Mouse (Mus musculus): ENCODE results near the gene Rem2. TPM values are rescaled to one million over a fixed set of nuclear protein-coding genes. Genes with fewer than 3 reads are reported as not detected.

Rem2 gene
- polyA plus RNA-seq, 1 experiment from 2014 or later = 4.3 TPM

GRCm38 (mm10) chr14:54474744-54475143 lies 1.2 kb upstream of the Rem2 start:
- H3K9me3 ChIP-seq = no peaks in the 10 kb centered on the region
- H3K4me2 ChIP-seq = no peak overlapping the region
- 79% methylated on average over 5 of the region's 5 CpGs for WGBS
- H3K36me3 ChIP-seq = peaks cover 17% of the 10 kb centered on the region
- H3K27ac ChIP-seq = no peak overlapping the region
- no peak overlapping the region for H3K4me3 ChIP-seq (replicated peaks)
- ATAC-seq (ENCODE audit: insufficient number of reproducible peaks, insufficient read depth, low FRiP score, low TSS enrichment, low read depth) = no peak
- H3K9ac ChIP-seq (replicated peaks) = no peak overlapping the region
- H3K4me1 ChIP-seq (replicated peaks) = peaks cover 21% of the 10 kb centered on the region
- H3K27me3 ChIP-seq = peaks cover 40% of the 10 kb centered on the region

- no peak overlapping the region for H3K4me3 ChIP-seq (replicated peaks)
- no peak overlapping the region for H3K9ac ChIP-seq (replicated peaks)
- no peaks in the 10 kb centered on the region for H3K36me3 ChIP-seq
- 75% methylated on average over 15 of the region's 15 CpGs for WGBS
- no peaks in the 10 kb centered on the region for H3K9me3 ChIP-seq
- no peak for ATAC-seq (ENCODE audit: insufficient number of reproducible peaks, insufficient read depth, low FRiP score, low TSS enrichment, low read depth)
- H3K27me3 ChIP-seq = peaks cover 56% of the 10 kb centered on the region
- H3K27ac ChIP-seq = no peak overlapping the region
- no peak overlapping the region for H3K4me2 ChIP-seq
- H3K4me1 ChIP-seq (replicated peaks) = peaks cover 21% of the 10 kb centered on the region
Observed at GRCm38 (mm10) chr14:54477172-54477909, 1.4 kb downstream of the Rem2 start.

- H3K27ac ChIP-seq = no peak overlapping the region
Observed at GRCm38 (mm10) chr14:54479451-54479920, 3.6 kb downstream of the Rem2 start.

GRCm38 (mm10) chr14:54480673-54481072 lies 4.8 kb downstream of the Rem2 start:
- ATAC-seq (ENCODE audit: insufficient number of reproducible peaks, insufficient read depth, low FRiP score, low TSS enrichment, low read depth) = no peak
- 74% methylated on average over 6 of the region's 6 CpGs for WGBS
- Histone ChIP-seq H3K36me3 (no peaks in the 10 kb centered on the region), H3K4me3 (replicated peaks) (no peak overlapping the region), H3K27ac (no peak overlapping the region), H3K4me2 (no peak overlapping the region), H3K9ac (replicated peaks) (no peak overlapping the region), H3K9me3 (no peaks in the 10 kb centered on the region), H3K4me1 (replicated peaks) (peaks cover 16% of the 10 kb centered on the region), H3K27me3 (peaks cover 52% of the 10 kb centered on the region)

More at GRCm38 (mm10) chr14:54479451-54479920, 3.6 kb downstream of the Rem2 start:
- no peak for ATAC-seq (ENCODE audit: insufficient number of reproducible peaks, insufficient read depth, low FRiP score, low TSS enrichment, low read depth)
- H3K27me3 ChIP-seq = peaks cover 56% of the 10 kb centered on the region
- peak overlapping the region; percentile 65 for H3K9ac ChIP-seq (replicated peaks)
- H3K36me3 ChIP-seq = no peaks in the 10 kb centered on the region
- WGBS = 1% methylated on average over 40 of the region's 40 CpGs
- H3K4me3 ChIP-seq (replicated peaks) = peak overlapping the region; percentile 48
- no peaks in the 10 kb centered on the region for H3K9me3 ChIP-seq
- H3K4me2 ChIP-seq = peak overlapping the region; percentile 75
- peaks cover 21% of the 10 kb centered on the region for H3K4me1 ChIP-seq (replicated peaks)

- no peak for ATAC-seq (ENCODE audit: insufficient number of reproducible peaks, insufficient read depth, low FRiP score, low TSS enrichment, low read depth)
- H3K9ac ChIP-seq (replicated peaks) = no peak overlapping the region
- no peaks in the 10 kb centered on the region for H3K36me3 ChIP-seq
- H3K27ac ChIP-seq = no peak overlapping the region
- peaks cover 50% of the 10 kb centered on the region for H3K27me3 ChIP-seq
- 85% methylated on average over 8 of the region's 8 CpGs for WGBS
- no peak overlapping the region for H3K4me3 ChIP-seq (replicated peaks)
- no peaks in the 10 kb centered on the region for H3K9me3 ChIP-seq
- H3K4me2 ChIP-seq = no peak overlapping the region
- H3K4me1 ChIP-seq (replicated peaks) = peaks cover 9% of the 10 kb centered on the region
Observed at GRCm38 (mm10) chr14:54481402-54481801, 5.5 kb downstream of the Rem2 start.

- Histone ChIP-seq H3K4me2 (no peak overlapping the region), H3K4me1 (replicated peaks) (0 out of 2 replicates have a peak, but pooled peaks cover 4% of the 10 kb centered on the region), H3K9me3 (no peaks in the 10 kb centered on the region), H3K27ac (no peak overlapping the region), H3K4me3 (replicated peaks) (no peak overlapping the region), H3K9ac (replicated peaks) (no peak overlapping the region), H3K27me3 (peaks cover 39% of the 10 kb centered on the region), H3K36me3 (no peaks in the 10 kb centered on the region)
- ATAC-seq (ENCODE audit: insufficient number of reproducible peaks, insufficient read depth, low FRiP score, low TSS enrichment, low read depth) = no peak
- WGBS = 36% methylated on average over 9 of the region's 9 CpGs
Observed at GRCm38 (mm10) chr14:54482498-54482897, 6.6 kb downstream of the Rem2 start.

- Histone ChIP-seq H3K27me3 (peaks cover 5% of the 10 kb centered on the region; the same call in 1 of the 2 replicates), H3K27ac (no peak overlapping the region), H3K4me1 (replicated peaks) (no peaks in the 10 kb centered on the region), H3K36me3 (no peaks in the 10 kb centered on the region), H3K9me3 (no peaks in the 10 kb centered on the region), H3K4me3 (replicated peaks) (no peak overlapping the region), H3K4me2 (no peak overlapping the region), H3K9ac (replicated peaks) (no peak overlapping the region)
- WGBS = 89% methylated on average over 7 of the region's 7 CpGs
- no peak for ATAC-seq (ENCODE audit: insufficient number of reproducible peaks, insufficient read depth, low FRiP score, low TSS enrichment, low read depth)
Observed at GRCm38 (mm10) chr14:54485899-54486298, 10.0 kb downstream of the Rem2 start.

GRCm38 (mm10) chr14:54487732-54488131 lies 11.8 kb downstream of the Rem2 start:
- 60% methylated on average over 2 of the region's 2 CpGs for WGBS
- Histone ChIP-seq H3K9ac (replicated peaks) (no peak overlapping the region), H3K9me3 (no peaks in the 10 kb centered on the region), H3K36me3 (no peaks in the 10 kb centered on the region), H3K27me3 (no peaks in the 10 kb centered on the region), H3K4me2 (no peak overlapping the region), H3K4me1 (replicated peaks) (no peaks in the 10 kb centered on the region), H3K27ac (no peak overlapping the region), H3K4me3 (replicated peaks) (no peak overlapping the region)
- no peak for ATAC-seq (ENCODE audit: insufficient number of reproducible peaks, insufficient read depth, low FRiP score, low TSS enrichment, low read depth)

GRCm38 (mm10) chr14:54488350-54488749 lies 12.4 kb downstream of the Rem2 start:
- Histone ChIP-seq H3K27me3 (no peaks in the 10 kb centered on the region), H3K4me3 (replicated peaks) (no peak overlapping the region), H3K4me1 (replicated peaks) (no peaks in the 10 kb centered on the region), H3K36me3 (no peaks in the 10 kb centered on the region), H3K9me3 (no peaks in the 10 kb centered on the region), H3K9ac (replicated peaks) (no peak overlapping the region), H3K4me2 (no peak overlapping the region), H3K27ac (no peak overlapping the region)
- ATAC-seq (ENCODE audit: insufficient number of reproducible peaks, insufficient read depth, low FRiP score, low TSS enrichment, low read depth) = no peak

- ATAC-seq (ENCODE audit: insufficient number of reproducible peaks, insufficient read depth, low FRiP score, low TSS enrichment, low read depth) = no peak
Observed at GRCm38 (mm10) chr14:54492345-54493131, 16.6 kb downstream of the Rem2 start.

GRCm38 (mm10) chr14:54493236-54493635 lies 17.3 kb downstream of the Rem2 start:
- H3K9me3 ChIP-seq = no peaks in the 10 kb centered on the region

More at GRCm38 (mm10) chr14:54492345-54493131, 16.6 kb downstream of the Rem2 start:
- no peaks in the 10 kb centered on the region for H3K4me1 ChIP-seq (replicated peaks)
- no peaks in the 10 kb centered on the region for H3K9me3 ChIP-seq
- H3K9ac ChIP-seq (replicated peaks) = no peak overlapping the region
- no peak overlapping the region for H3K27ac ChIP-seq
- no peaks in the 10 kb centered on the region for H3K27me3 ChIP-seq
- no peaks in the 10 kb centered on the region for H3K36me3 ChIP-seq
- no peak overlapping the region for H3K4me2 ChIP-seq
- WGBS = 68% methylated on average over 18 of the region's 18 CpGs
- no peak overlapping the region for H3K4me3 ChIP-seq (replicated peaks)

More at GRCm38 (mm10) chr14:54493236-54493635, 17.3 kb downstream of the Rem2 start:
- H3K4me1 ChIP-seq (replicated peaks) = no peaks in the 10 kb centered on the region
- no peaks in the 10 kb centered on the region for H3K36me3 ChIP-seq
- H3K27ac ChIP-seq = no peak overlapping the region
- WGBS = 95% methylated on average over 5 of the region's 5 CpGs
- no peak overlapping the region for H3K4me2 ChIP-seq
- no peaks in the 10 kb centered on the region for H3K27me3 ChIP-seq
- ATAC-seq (ENCODE audit: insufficient number of reproducible peaks, insufficient read depth, low FRiP score, low TSS enrichment, low read depth) = no peak
- H3K9ac ChIP-seq (replicated peaks) = no peak overlapping the region
- no peak overlapping the region for H3K4me3 ChIP-seq (replicated peaks)
